Mouse (Mus musculus): ENCODE measurements at regions not wholly inside any gene's neighbourhood (a gene's known extent, or its start where the extent isn't known, plus 50 kb on each side); places are given as distances from the start of the nearest gene placed in this dataset.

GRCm38 (mm10) chr10:53165036-53165435 lies 172.4 kb upstream of the Pln start:
- DNase-seq: no peak

GRCm38 (mm10) chr10:53167767-53168166 lies 169.7 kb upstream of the Pln start:
- DNase-seq: no peak

DNA sequence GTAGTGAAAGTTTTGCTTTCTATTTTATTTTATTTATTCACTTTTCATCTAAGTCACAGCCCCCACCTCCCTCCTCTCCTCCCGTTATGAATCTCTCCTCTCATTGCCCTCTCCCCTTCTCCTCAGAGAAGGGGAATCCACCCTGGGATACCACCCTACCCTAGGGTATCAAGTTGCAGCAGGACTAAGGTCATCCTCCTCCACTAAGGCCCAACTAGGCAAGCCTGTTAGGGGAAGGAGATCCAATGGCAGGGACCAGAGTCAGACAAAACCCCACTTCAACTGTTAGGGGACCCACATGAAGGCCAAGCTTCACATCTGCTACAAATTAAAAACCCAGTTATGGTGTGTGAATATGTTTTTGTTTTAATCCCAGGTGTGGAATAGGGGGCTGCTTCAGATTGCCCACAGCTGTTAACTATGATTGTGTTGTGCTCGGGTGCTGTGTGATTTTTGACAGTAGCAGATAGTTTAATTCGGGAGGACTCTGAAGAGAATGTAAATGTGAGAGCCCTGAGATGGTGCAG lies 163.4 kb upstream of the Pln start:
- peak; percentile 25 for DNase-seq

GRCm38 (mm10) chr10:53175946-53176345 lies 161.5 kb upstream of the Pln start:
- DNase-seq: no peak

- no peak for DNase-seq
Measured at GRCm38 (mm10) chr10:53178561-53178960, 158.9 kb upstream of the Pln start.

DNA sequence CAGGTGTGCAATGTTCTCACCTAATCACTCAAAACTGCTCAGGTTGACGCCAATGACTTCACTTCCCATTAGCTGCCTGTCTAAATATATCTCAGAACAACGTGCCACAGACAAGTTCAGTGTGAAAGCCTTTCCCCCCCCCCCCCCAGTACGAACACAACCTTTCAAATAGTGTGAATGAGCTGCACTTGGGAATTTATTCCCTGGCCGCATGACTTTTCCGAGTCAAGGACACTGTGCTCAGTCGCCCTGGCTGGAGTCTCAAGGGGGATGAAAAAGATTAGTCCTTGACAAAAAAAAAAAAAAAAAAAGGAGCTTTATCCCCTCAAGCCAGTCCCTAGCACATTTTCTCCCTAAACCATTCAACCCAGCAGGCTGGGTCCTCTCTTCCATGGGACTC lies 158.4 kb upstream of the Pln start:
- DNase-seq: no peak

GRCm38 (mm10) chr10:53180751-53181151 lies 156.7 kb upstream of the Pln start:
- no peak for DNase-seq

- no peak for DNase-seq
Measured at GRCm38 (mm10) chr10:53181413-53181812, 156.1 kb upstream of the Pln start.

GRCm38 (mm10) chr10:53208466-53208865 lies 129.0 kb upstream of the Pln start:
- DNase-seq: no peak

- no peak for DNase-seq
Measured at GRCm38 (mm10) chr10:53209916-53210315, 127.6 kb upstream of the Pln start.

Measured in embryo, embryonic 11 days (tissue).